Mouse (Mus musculus) cerebellum, adult 2 months (tissue): ENCODE data around the gene Ankrd34a.

ENCODE experiments used
- CTCF ChIP-seq: fragments of 200-500 bp; IDR thresholded peaks from 2 replicates; pipeline ENCODE4 v1.5.1; 2011; ENCODE audit warnings: low read depth, mild to moderate bottlenecking, control low read depth, low read length, moderate library complexity, borderline replicate concordance; ENCODE audit not compliant: insufficient read depth
- POLR2A ChIP-seq: fragments of 200-500 bp; IDR thresholded peaks from 2 replicates; pipeline ENCODE4 v1.6.1; 2011; ENCODE audit warnings: low read length, control low read depth, borderline replicate concordance; ENCODE audit not compliant: insufficient read depth

- no peak for TF ChIP-seq CTCF
- no peak for TF ChIP-seq POLR2A
Measured at GRCm38 (mm10) chr3:96617941-96618340, 21.5 kb downstream of the Ankrd34a start.
